Mouse (Mus musculus) limb, embryonic 15.5 days (tissue): ENCODE measurements around the gene Muc3. TPM values are rescaled to one million over a fixed set of nuclear protein-coding genes. Genes with fewer than 3 reads are reported as not detected.

Experiments
- ATAC-seq: fragments of 200-750 bp; cut with Nextera tagmentation; 2 replicates; pipeline ENCODE4 v1.8.0; 2017; ENCODE audit warnings: low read depth, moderate TSS enrichment; ENCODE audit not compliant: insufficient number of reproducible peaks, low FRiP score, low TSS enrichment
- H3K27ac ChIP-seq: fragments of 300-500 bp; sonication (generic); 2 replicates; pipeline ENCODE4 v1.5.1; 2015; ENCODE audit warnings: moderate library complexity, mild to moderate bottlenecking, inconsistent platforms
- H3K27me3 ChIP-seq: fragments of 300-500 bp; sonication (generic); 2 replicates; pipeline ENCODE4 v1.6.1; 2015; ENCODE audit warnings: inconsistent platforms
- H3K36me3 ChIP-seq: fragments of 300-500 bp; sonication (generic); 2 replicates; pipeline ENCODE4 v1.6.1; 2015; ENCODE audit warnings: inconsistent platforms
- H3K4me1 ChIP-seq: fragments of 300-500 bp; sonication (generic); 2 replicates; pipeline ENCODE4 v1.6.1; 2015; ENCODE audit warnings: inconsistent platforms
- H3K4me2 ChIP-seq: fragments of 300-500 bp; sonication (generic); 2 replicates; pipeline ENCODE4 v1.6.1; 2015; ENCODE audit warnings: mild to moderate bottlenecking, inconsistent platforms
- H3K4me3 ChIP-seq: fragments of 300-500 bp; sonication (generic); 2 replicates; pipeline ENCODE4 v1.5.1; 2015; ENCODE audit warnings: mild to moderate bottlenecking, inconsistent platforms
- H3K9ac ChIP-seq: fragments of 300-500 bp; sonication (generic); 2 replicates; pipeline ENCODE4 v1.6.1; 2015; ENCODE audit warnings: inconsistent platforms
- H3K9me3 ChIP-seq: fragments of 300-500 bp; sonication (generic); 2 replicates; pipeline ENCODE4 v1.6.1; 2016; ENCODE audit warnings: inconsistent platforms
- WGBS: fragments of 180-500 bp; shearing (Covaris S2); methylation state at CpG from one replicate; pipeline ENCODE4 v1.1.7; 2015; 5-methylcytosine and 5-hydroxymethylcytosine counted together
- polyA plus RNA-seq: library from polyadenylated mRNA; unstranded; fragments of >200 nt; fragmentation: Nextera tagmentation; extraction: Ambion mirVana; gene quantifications from 2 replicates; pipeline ENCODE4 v1.2.1, GENCODE M21; 2015

Muc3 gene
- polyA plus RNA-seq, 1 experiment from 2014 or later: not detected

DNA sequence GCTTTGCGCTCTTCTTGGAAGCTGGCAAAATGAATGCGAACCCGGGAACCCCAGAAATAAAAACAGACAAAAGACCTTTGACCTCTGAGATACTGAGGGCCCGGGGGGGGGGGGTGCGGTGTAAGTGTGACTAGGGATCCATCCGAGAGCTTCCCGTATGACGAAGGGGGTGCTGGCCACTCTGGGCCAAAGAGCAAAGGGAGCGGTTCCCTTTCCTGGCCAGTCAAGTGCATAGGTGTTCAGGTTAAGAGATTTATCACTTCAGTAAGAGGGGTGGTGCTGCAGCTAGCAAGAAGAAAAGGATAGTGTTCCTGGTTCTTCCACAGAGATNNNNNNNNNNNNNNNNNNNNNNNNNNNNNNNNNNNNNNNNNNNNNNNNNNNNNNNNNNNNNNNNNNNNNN is 16.9 kb upstream of the Muc3 start:
- Histone ChIP-seq H3K27me3 (no peaks in the 10 kb centered on the region; the same call in 1 of the 2 replicates), H3K9me3 (no peaks in the 10 kb centered on the region), H3K9ac (no peak overlapping the region), H3K36me3 (no peaks in the 10 kb centered on the region), H3K4me2 (no peak overlapping the region), H3K27ac (no peak overlapping the region), H3K4me3 (no peak overlapping the region), H3K4me1 (no peaks in the 10 kb centered on the region)
- 80% methylated on average over 9 of the region's 9 CpGs for WGBS
- no peak for ATAC-seq

DNA sequence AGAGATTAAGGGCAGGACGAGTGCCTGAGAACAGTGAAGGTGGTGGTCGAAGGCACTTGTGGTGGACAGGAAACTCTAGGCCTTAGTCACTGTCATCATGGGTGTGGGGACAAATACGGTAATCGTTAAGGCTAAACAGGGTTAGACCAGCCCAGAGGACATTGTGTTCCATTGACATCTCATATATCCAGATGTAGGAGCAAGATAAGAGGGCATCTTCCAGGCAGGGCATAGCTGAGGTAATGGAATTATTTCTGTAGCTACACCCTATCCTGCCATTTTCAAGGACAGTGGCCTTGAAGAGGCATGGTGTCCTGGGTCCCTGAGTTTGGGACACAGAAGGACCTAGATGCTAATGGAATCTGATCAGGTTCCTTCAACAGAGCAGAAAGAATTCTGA is 12.7 kb upstream of the Muc3 start:
- 76% methylated on average over 4 of the region's 4 CpGs for WGBS
- Histone ChIP-seq H3K4me1 (no peaks in the 10 kb centered on the region), H3K4me2 (no peak overlapping the region), H3K4me3 (no peak overlapping the region), H3K9me3 (no peaks in the 10 kb centered on the region), H3K36me3 (no peaks in the 10 kb centered on the region), H3K27me3 (no peaks in the 10 kb centered on the region), H3K27ac (no peak overlapping the region), H3K9ac (no peak overlapping the region)
- no peak for ATAC-seq

- Histone ChIP-seq H3K27me3 (no peaks in the 10 kb centered on the region), H3K27ac (no peak overlapping the region), H3K9me3 (no peaks in the 10 kb centered on the region), H3K4me2 (no peak overlapping the region), H3K9ac (no peak overlapping the region), H3K4me3 (no peak overlapping the region), H3K4me1 (no peaks in the 10 kb centered on the region), H3K36me3 (no peaks in the 10 kb centered on the region)
- 26% methylated on average over 11 of the region's 11 CpGs for WGBS
- ATAC-seq: no peak
These were observed 10.3 kb upstream of the Muc3 start for GRCm38 (mm10) chr5:137159461-137159860.

DNA sequence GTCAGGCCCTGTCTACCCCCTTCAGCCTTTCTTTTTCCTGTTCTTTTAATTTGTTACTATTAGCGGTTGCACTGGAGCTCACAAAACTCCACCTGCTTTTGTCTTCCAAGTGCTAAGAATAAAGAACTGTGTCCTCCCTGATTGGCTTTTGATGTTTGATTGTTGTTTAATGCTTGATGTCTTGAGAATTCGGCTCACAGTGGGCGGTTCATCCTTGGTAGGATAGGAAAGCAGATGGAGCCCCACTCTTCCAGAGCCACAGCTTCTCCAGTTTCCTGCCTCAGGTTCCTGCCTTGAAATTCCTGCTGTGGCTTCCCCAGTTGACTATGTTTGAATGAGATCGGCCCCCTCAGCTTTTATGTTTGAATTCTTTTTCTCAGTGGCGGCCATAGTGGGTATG is 4.2 kb upstream of the Muc3 start:
- Histone ChIP-seq H3K4me3 (no peak overlapping the region), H3K9ac (no peak overlapping the region), H3K27ac (no peak overlapping the region), H3K4me1 (no peaks in the 10 kb centered on the region), H3K9me3 (peaks cover 16% of the 10 kb centered on the region; the same call in 1 of the 2 replicates), H3K36me3 (no peaks in the 10 kb centered on the region), H3K27me3 (no peaks in the 10 kb centered on the region), H3K4me2 (no peak overlapping the region)
- no peak for ATAC-seq
- 87% methylated on average over 5 of the region's 5 CpGs for WGBS

GRCm38 (mm10) chr5:137152623-137153022 is 3.5 kb upstream of the Muc3 start:
- Histone ChIP-seq H3K4me1 (no peaks in the 10 kb centered on the region), H3K9ac (no peak overlapping the region), H3K9me3 (peaks cover 16% of the 10 kb centered on the region; the same call in 1 of the 2 replicates), H3K27me3 (no peaks in the 10 kb centered on the region), H3K36me3 (no peaks in the 10 kb centered on the region), H3K4me2 (no peak overlapping the region), H3K4me3 (no peak overlapping the region), H3K27ac (no peak overlapping the region)
- whole genome bisulfite sequencing: 57% methylated on average over 2 of the region's 2 CpGs
- no peak; the same call in 1 of the 2 replicates for ATAC-seq

DNA sequence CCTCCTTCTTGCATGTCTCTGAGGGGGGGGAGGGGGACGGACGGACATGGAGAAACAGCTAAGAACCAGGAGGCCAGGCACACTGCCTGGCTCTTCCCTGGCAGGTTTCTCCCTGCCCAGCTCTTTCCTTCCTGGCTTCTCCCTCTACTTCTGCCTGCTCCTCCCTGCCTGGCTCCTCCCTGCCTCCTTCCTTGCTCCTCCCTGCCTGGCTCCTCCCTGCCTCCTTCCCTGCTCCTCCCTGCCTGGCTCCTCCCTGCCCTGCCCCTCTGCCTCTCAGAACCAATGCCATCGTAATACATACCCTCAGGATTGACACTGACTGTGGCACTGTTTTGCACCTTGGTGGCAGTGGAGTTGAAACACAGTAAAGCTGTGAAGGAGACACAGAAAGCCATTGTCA is 8.3 kb downstream of the Muc3 start:
- H3K4me1 ChIP-seq: no peaks in the 10 kb centered on the region
- 13% methylated on average over 3 of the region's 3 CpGs for WGBS
- no peak overlapping the region for H3K9ac ChIP-seq
- no peaks in the 10 kb centered on the region for H3K27me3 ChIP-seq
- no peak overlapping the region for H3K4me2 ChIP-seq
- no peaks in the 10 kb centered on the region for H3K9me3 ChIP-seq
- H3K36me3 ChIP-seq: no peaks in the 10 kb centered on the region
- ATAC-seq: no peak
- no peak overlapping the region for H3K27ac ChIP-seq
- no peak overlapping the region for H3K4me3 ChIP-seq

- Histone ChIP-seq H3K27ac (no peak overlapping the region), H3K36me3 (no peaks in the 10 kb centered on the region), H3K4me1 (no peaks in the 10 kb centered on the region), H3K4me3 (no peak overlapping the region), H3K9ac (no peak overlapping the region), H3K9me3 (no peaks in the 10 kb centered on the region), H3K27me3 (no peaks in the 10 kb centered on the region), H3K4me2 (no peak overlapping the region)
- WGBS: 78% methylated on average over 10 of the region's 10 CpGs
- ATAC-seq: no peak
These were observed 10.1 kb downstream of the Muc3 start for GRCm38 (mm10) chr5:137138977-137139376.

- no peak overlapping the region for H3K4me2 ChIP-seq
- no peaks in the 10 kb centered on the region for H3K4me1 ChIP-seq
- 34% methylated on average over 11 of the region's 11 CpGs for WGBS
These were observed 14.2 kb downstream of the Muc3 start for GRCm38 (mm10) chr5:137134959-137135358.

DNA sequence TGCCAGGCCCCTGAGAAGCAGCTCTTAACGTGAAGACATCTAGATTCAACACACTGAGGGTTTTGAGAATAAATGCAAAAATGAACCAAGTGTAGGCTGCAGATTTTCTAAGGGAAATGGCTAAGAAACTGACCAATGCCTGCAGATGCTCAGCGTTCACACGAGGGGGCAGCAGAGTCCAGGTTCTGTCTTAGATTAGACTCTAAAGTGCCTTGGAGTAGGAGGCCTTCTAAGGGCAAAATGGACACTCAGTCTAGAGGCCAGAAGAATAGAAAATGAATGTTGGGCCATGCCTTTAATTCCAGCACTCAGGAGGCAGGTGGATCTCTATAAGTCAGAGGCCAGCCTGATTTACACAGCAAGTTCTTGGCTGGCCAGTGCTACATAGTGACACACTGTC is 17.6 kb downstream of the Muc3 start:
- WGBS: 3% methylated on average over 3 of the region's 3 CpGs
- Histone ChIP-seq H3K9me3 (no peaks in the 10 kb centered on the region), H3K36me3 (no peaks in the 10 kb centered on the region), H3K4me2 (no peak overlapping the region), H3K4me3 (no peak overlapping the region), H3K27me3 (0 out of 2 replicates have a peak, but pooled peaks cover 3% of the 10 kb centered on the region), H3K4me1 (peaks cover 11% of the 10 kb centered on the region; the same call in 1 of the 2 replicates), H3K27ac (no peak overlapping the region), H3K9ac (no peak overlapping the region)
- ATAC-seq: no peak

More at GRCm38 (mm10) chr5:137134959-137135358, 14.2 kb downstream of the Muc3 start:
- no peak for ATAC-seq
- Histone ChIP-seq H3K27me3 (0 out of 2 replicates have a peak, but pooled peaks cover 3% of the 10 kb centered on the region), H3K9ac (no peak overlapping the region), H3K27ac (no peak overlapping the region), H3K9me3 (no peaks in the 10 kb centered on the region), H3K36me3 (no peaks in the 10 kb centered on the region), H3K4me3 (no peak overlapping the region)

DNA sequence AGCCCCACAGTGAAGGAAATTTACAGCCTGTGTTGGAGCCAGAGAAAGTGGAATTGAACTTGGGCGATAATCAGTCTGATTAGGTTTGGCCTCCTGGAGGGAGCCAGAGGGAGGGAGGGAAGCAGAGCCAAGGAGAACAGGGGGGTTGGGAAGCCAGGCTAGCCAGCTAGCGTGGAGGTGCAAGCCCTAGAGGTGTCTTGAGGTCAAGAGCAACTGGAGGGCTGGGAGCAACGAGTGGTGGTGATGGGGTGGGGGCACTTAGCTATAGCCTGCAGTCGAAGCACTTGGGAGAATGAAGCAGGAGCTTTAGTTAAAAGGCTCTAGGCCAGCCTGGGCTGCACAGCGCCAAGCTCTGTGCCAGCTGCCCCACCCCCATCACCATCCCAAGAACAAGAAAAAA is 19.8 kb downstream of the Muc3 start:
- Histone ChIP-seq H3K27me3 (0 out of 2 replicates have a peak, but pooled peaks cover 3% of the 10 kb centered on the region), H3K4me1 (peaks cover 11% of the 10 kb centered on the region; the same call in 1 of the 2 replicates), H3K4me2 (no peak overlapping the region), H3K4me3 (no peak overlapping the region), H3K27ac (no peak overlapping the region), H3K9ac (no peak overlapping the region), H3K36me3 (no peaks in the 10 kb centered on the region), H3K9me3 (no peaks in the 10 kb centered on the region)
- WGBS: 17% methylated on average over 5 of the region's 5 CpGs
- no peak for ATAC-seq

- no peak overlapping the region for H3K9ac ChIP-seq
- H3K27ac ChIP-seq: no peak overlapping the region
- H3K9me3 ChIP-seq: no peaks in the 10 kb centered on the region
- peaks cover 5% of the 10 kb centered on the region for H3K4me1 ChIP-seq
- H3K4me3 ChIP-seq: no peak overlapping the region
- no peak overlapping the region for H3K4me2 ChIP-seq
- no peaks in the 10 kb centered on the region for H3K27me3 ChIP-seq
- 76% methylated on average over 4 of the region's 4 CpGs for WGBS
- ATAC-seq: no peak
- H3K36me3 ChIP-seq: no peaks in the 10 kb centered on the region
These were observed 25.6 kb downstream of the Muc3 start for GRCm38 (mm10) chr5:137123516-137123915.

- H3K4me3 ChIP-seq: no peak overlapping the region
- no peaks in the 10 kb centered on the region for H3K27me3 ChIP-seq
- no peak overlapping the region for H3K9ac ChIP-seq
- no peak overlapping the region for H3K4me2 ChIP-seq
- no peak for ATAC-seq
- WGBS: 12% methylated on average over 14 of the region's 14 CpGs
- H3K9me3 ChIP-seq: no peaks in the 10 kb centered on the region
- no peak overlapping the region for H3K27ac ChIP-seq
- H3K4me1 ChIP-seq: peaks cover 5% of the 10 kb centered on the region
- no peaks in the 10 kb centered on the region for H3K36me3 ChIP-seq
These were observed 26.4 kb downstream of the Muc3 start for GRCm38 (mm10) chr5:137122686-137123193.

GRCm38 (mm10) chr5:137121280-137121679 is 27.8 kb downstream of the Muc3 start:
- Histone ChIP-seq H3K9me3 (no peaks in the 10 kb centered on the region), H3K27ac (no peak overlapping the region)
- WGBS: 75% methylated on average over 4 of the region's 4 CpGs

More at GRCm38 (mm10) chr5:137121280-137121679, 27.8 kb downstream of the Muc3 start:
- Histone ChIP-seq H3K4me3 (no peak overlapping the region), H3K4me1 (peaks cover 8% of the 10 kb centered on the region), H3K4me2 (no peak overlapping the region), H3K36me3 (no peaks in the 10 kb centered on the region), H3K9ac (no peak overlapping the region), H3K27me3 (no peaks in the 10 kb centered on the region)
- ATAC-seq: no peak
